Mouse (Mus musculus) cerebellum, adult 9-10 months (tissue): Measurements from ENCODE around the gene 2900011O08Rik.
"Not testable (repeated sequence)": the region's sequence is repeated elsewhere in the genome, so short reads cannot be mapped to it uniquely, and the experiment has no call there.

ENCODE experiments used
- DNase-seq: peaks from one replicate; pipeline ENCODE4 v3.0.0; 2022

The 2900011O08Rik gene

GRCm38 (mm10) chr16:14005266-14005665 is 18.9 kb downstream of the 2900011O08Rik start:
- no peak for DNase-seq

- no peak for DNase-seq
Measured at GRCm38 (mm10) chr16:14008081-14008480, 21.7 kb downstream of the 2900011O08Rik start.

GRCm38 (mm10) chr16:14008708-14009107 is 22.3 kb downstream of the 2900011O08Rik start:
- no peak for DNase-seq

GRCm38 (mm10) chr16:14009966-14010365 is 23.6 kb downstream of the 2900011O08Rik start:
- DNase-seq = no peak

- DNase-seq = no peak
Measured at GRCm38 (mm10) chr16:14017306-14017705, 30.9 kb downstream of the 2900011O08Rik start.

GRCm38 (mm10) chr16:14021166-14021822 is 34.9 kb downstream of the 2900011O08Rik start:
- DNase-seq = no peak

GRCm38 (mm10) chr16:14025091-14025990 is 38.9 kb downstream of the 2900011O08Rik start:
- DNase-seq = no peak

GRCm38 (mm10) chr16:14029072-14029471 is 42.7 kb downstream of the 2900011O08Rik start:
- no peak for DNase-seq

- DNase-seq = no peak
Measured at GRCm38 (mm10) chr16:14029851-14030250, 43.4 kb downstream of the 2900011O08Rik start.

- DNase-seq = no peak
Measured at GRCm38 (mm10) chr16:14030650-14031049, 44.2 kb downstream of the 2900011O08Rik start.

- DNase-seq = no peak
Measured at GRCm38 (mm10) chr16:14033076-14033475, 46.7 kb downstream of the 2900011O08Rik start.

- DNase-seq = no peak
Measured at GRCm38 (mm10) chr16:14042421-14042820, 56.0 kb downstream of the 2900011O08Rik start.

- DNase-seq = peak; percentile 58
Measured at GRCm38 (mm10) chr16:14044695-14045094, 58.3 kb downstream of the 2900011O08Rik start.

GRCm38 (mm10) chr16:14046224-14046756 is 59.9 kb downstream of the 2900011O08Rik start:
- DNase-seq = no peak

GRCm38 (mm10) chr16:14052221-14052620 is 65.8 kb downstream of the 2900011O08Rik start:
- DNase-seq = peak; percentile 75

GRCm38 (mm10) chr16:14053116-14053515 is 66.7 kb downstream of the 2900011O08Rik start:
- no peak for DNase-seq

GRCm38 (mm10) chr16:14055271-14055670 is 68.9 kb downstream of the 2900011O08Rik start:
- no peak for DNase-seq

- DNase-seq = no peak
Measured at GRCm38 (mm10) chr16:14056734-14057133, 70.3 kb downstream of the 2900011O08Rik start.

GRCm38 (mm10) chr16:14058541-14058940 is 72.1 kb downstream of the 2900011O08Rik start:
- DNase-seq = no peak

- no peak for DNase-seq
Measured at GRCm38 (mm10) chr16:14059118-14059854, 72.9 kb downstream of the 2900011O08Rik start.

GRCm38 (mm10) chr16:14059869-14060268 is 73.5 kb downstream of the 2900011O08Rik start:
- DNase-seq = no peak

- not testable (repeated sequence) for DNase-seq
Measured at GRCm38 (mm10) chr16:14066571-14066970, 80.2 kb downstream of the 2900011O08Rik start.

- DNase-seq = not testable (repeated sequence)
Measured at GRCm38 (mm10) chr16:14068701-14069100, 82.3 kb downstream of the 2900011O08Rik start.
